Mouse (Mus musculus): Measurements from ENCODE around the gene Wscd2.

GRCm38 (mm10) chr5:113456756-113457155, 33.4 kb upstream of the Wscd2 start:
- no peak for TF ChIP-seq GATA1 (IDR thresholded peaks at IDR 0.05; ENCODE audit: low read length)
- no peak for TF ChIP-seq TAL1 (IDR thresholded peaks at IDR 0.05; ENCODE audit: low read length)
